In genomic region chr13:107888571-107889451, GRCm38 (mm10) we compare ENCODE assay signal across 8 mouse cellular contexts.
DNase-seq lines count a peak whose midpoint lies in the region; ATAC-seq and TF ChIP-seq lines count a peak whose summit lies in the region.

No protein-coding gene starts in this region.

- peak overlapping the region; percentile 94 for H3K9ac ChIP-seq in forebrain, embryonic 11.5 days (ENCODE audit: low read length)
- H3K9ac ChIP-seq in heart, embryonic 16.5 days (ENCODE audit: low read length), result peak overlapping the region; percentile 85

- no peaks in the 10 kb centered on the region for H3K27me3 ChIP-seq in forebrain, embryonic 11.5 days (ENCODE audit: control insufficient read depth, insufficient read depth, low read length)
- H3K27me3 ChIP-seq in heart, embryonic 16.5 days (ENCODE audit: control insufficient read depth, insufficient read depth, low read length), result peaks cover 10% of the 10 kb centered on the region; the same call in 1 of the 2 replicates

- peak overlapping the region; percentile 57 for H3K4me2 ChIP-seq in forebrain, embryonic 11.5 days (ENCODE audit: low read depth, low read length, severe bottlenecking)
- peak overlapping the region; percentile 69 for H3K4me2 ChIP-seq in heart, embryonic 16.5 days (ENCODE audit: low read depth, low read length)

- no peak for TF ChIP-seq POLR2A in lung, adult 2 months (IDR thresholded peaks at IDR 0.05; ENCODE audit: borderline replicate concordance, extremely low read depth, low read depth, low read length)

- peak overlapping the region; percentile 98 for H3K4me3 ChIP-seq in forebrain, embryonic 11.5 days (ENCODE audit: low read depth, low read length)
- peak overlapping the region; percentile 83 for H3K4me3 ChIP-seq in heart, embryonic 16.5 days (ENCODE audit: low read length)
- H3K4me3 ChIP-seq in lung, adult 2 months (replicated peaks; ENCODE audit: extremely low read depth, low read depth, low read length), result peak overlapping the region; percentile 98

- peak overlapping the region; percentile 90 for H3K27ac ChIP-seq in forebrain, embryonic 11.5 days (ENCODE audit: low read depth, low read length)
- H3K27ac ChIP-seq in heart, embryonic 16.5 days (ENCODE audit: low read length), result peak overlapping the region; percentile 81

- no peak for TF ChIP-seq CTCF in lung, adult 2 months (IDR thresholded peaks at IDR 0.05; ENCODE audit: insufficient read depth, low read length)

- peaks cover 6% of the 10 kb centered on the region; the same call in 1 of the 2 replicates for H3K4me1 ChIP-seq in forebrain, embryonic 11.5 days (replicated peaks; ENCODE audit: control insufficient read depth, insufficient read depth, low read length)
- H3K4me1 ChIP-seq in heart, embryonic 16.5 days (ENCODE audit: control insufficient read depth, insufficient read depth, low read length), result peaks cover 10% of the 10 kb centered on the region; the same call in 1 of the 2 replicates
- peaks cover 10% of the 10 kb centered on the region for H3K4me1 ChIP-seq in lung, adult 2 months (ENCODE audit: control insufficient read depth, insufficient read depth, low read length)

- H3K36me3 ChIP-seq in forebrain, embryonic 11.5 days (ENCODE audit: control insufficient read depth, insufficient read depth, low read length), result no peaks in the 10 kb centered on the region
- no peaks in the 10 kb centered on the region for H3K36me3 ChIP-seq in heart, embryonic 16.5 days (ENCODE audit: control insufficient read depth, insufficient read depth)

- WGBS in forebrain, embryonic 11.5 days, result under 1% methylated on average over 96 of the region's 127 CpGs
- under 1% methylated on average over 96 of the region's 127 CpGs for WGBS in heart, embryonic 16.5 days
- under 1% methylated on average over 124 of the region's 127 CpGs for WGBS in lung, adult 2 months

- no peaks in the 10 kb centered on the region for H3K9me3 ChIP-seq in forebrain, embryonic 11.5 days (ENCODE audit: control insufficient read depth, low read length)
- no peaks in the 10 kb centered on the region for H3K9me3 ChIP-seq in heart, embryonic 16.5 days (replicated peaks; ENCODE audit: control insufficient read depth, low read length)

- peak; percentile 29 for DNase-seq in 3T3-L1 (ENCODE audit: low read depth, low spot score)
- DNase-seq in adrenal gland, postnatal 25 days, result peak; percentile 71
- DNase-seq in forebrain, embryonic 11.5 days (ENCODE audit: low spot score), result peak; percentile 87
- DNase-seq in kidney, postnatal 36 days, result peak; percentile 51 to 83
- peak; percentile 78 for DNase-seq in lung, adult 2 months
- peak; percentile 39 for DNase-seq in ovary, adult 18-20 months (ENCODE audit: low spot score)
- peak; percentile 61 for DNase-seq in thymus, postnatal 14 days

- peak; percentile 7; the same call in 1 of the 2 replicates for ATAC-seq in forebrain, embryonic 11.5 days (replicated peaks; ENCODE audit: low FRiP score)
- no peak for ATAC-seq in heart, embryonic 16.5 days (replicated peaks; ENCODE audit: extremely low read depth, insufficient read depth, low FRiP score)

Comparison
In these comparisons a context has a peak if more than half of its experiments do, and no peak if none do; other contexts are left out.
1. DNase-seq: peak in every context shown above with its lines; median percentile 87 in forebrain, embryonic 11.5 days; 78 in lung, adult 2 months; 71 in adrenal gland, postnatal 25 days; 67 in kidney, postnatal 36 days; 61 in thymus, postnatal 14 days; 39 in ovary, adult 18-20 months; 29 in 3T3-L1.